Mouse (Mus musculus): ENCODE results near the gene Trim15.
A peak's percentile ranks its signal among the peaks of the same experiment; 100 is the strongest.
"Not testable (repeated sequence)": the region's sequence is repeated elsewhere in the genome, so short reads cannot be mapped to it uniquely, and the experiment has no call there.

Gene Trim15

DNA sequence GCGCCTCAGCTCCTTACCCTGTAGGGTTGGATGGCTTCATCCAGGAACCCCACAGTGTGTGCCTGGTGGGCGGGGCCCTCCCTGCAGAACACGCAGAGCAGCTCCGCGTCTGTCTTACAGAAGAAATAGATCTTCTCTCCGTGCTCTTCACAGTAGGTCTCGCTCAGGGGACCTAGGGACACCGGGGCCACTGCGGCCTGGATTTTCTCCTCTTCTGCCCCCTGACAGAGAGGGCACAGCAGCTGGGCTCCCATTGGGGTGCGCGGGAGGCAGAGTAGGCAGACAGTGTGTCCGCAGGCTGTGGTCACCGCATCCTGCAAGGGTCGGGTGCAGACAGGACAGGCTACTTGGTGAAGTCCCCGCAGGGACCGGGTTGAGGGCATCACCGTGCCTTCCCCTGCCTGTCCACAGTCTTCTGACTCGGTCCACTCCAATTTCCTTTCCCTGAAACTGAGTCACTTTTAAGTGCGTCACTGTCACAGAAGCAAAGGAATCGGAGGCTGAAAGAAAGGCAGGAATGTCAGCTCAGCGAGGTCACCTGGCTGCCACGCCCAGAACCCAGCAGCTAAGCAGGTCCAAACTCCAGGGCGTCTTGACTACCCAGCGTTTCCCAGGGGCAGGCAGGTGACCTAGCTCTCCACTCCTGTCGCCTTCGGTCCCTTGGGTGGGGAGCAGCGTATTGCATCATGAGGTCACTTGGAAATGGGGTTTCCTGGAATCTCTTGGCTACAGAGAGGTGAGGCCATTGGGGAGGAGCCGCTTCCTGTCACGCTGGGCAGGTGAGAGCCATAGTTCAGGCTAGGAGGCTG, at the start of gene Trim15:
Trim15 (minus strand) TSS at position 492 of the 809 bp plus-strand sequence.
- DNase-seq (ENCODE audit: low spot score in 2 of 2), result no peak

DNA sequence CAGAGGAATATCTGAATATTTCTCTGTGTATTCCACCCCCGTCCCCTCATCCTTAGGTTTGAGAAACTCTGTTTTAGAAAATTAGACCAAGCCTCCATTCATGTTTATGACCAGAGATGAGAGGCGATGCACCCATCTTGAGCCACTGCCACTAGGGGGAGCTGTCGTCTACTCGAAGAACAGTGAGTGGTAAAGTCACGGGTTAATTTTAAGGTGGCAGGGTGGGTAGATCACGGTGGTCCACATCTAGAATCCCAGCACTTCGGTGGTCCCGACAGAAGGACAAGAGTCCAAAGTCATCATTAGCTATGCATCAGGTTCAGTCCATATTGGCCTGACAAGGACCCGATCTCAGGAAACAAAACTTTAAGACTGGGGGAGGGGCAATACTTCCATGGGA, 48.1 kb upstream of the Trim15 start:
- DNase-seq (ENCODE audit: low spot score in 2 of 2), result peak; percentile 33 to 47

DNA sequence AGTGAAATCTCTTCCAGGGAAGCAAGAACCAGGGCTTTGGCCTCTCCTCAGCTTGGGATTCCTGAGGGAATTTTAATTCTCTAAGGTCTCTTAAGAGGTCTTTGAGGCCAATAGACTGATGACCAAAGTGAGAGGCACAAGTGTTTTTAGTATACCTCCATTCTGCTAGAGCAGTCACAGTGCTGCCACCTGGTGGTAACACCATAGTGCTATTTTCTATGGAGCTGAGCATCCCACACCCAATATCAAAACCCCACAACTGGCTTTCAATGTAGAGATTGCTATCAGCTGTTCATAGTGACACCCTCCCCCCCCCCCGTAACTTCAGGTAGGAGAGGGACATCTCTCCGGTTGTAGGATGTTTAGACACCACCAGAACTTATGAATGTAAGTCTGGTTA, 47.1 kb upstream of the Trim15 start:
- DNase-seq (ENCODE audit: low spot score in 2 of 2), result peak; percentile 64 to 65

DNA sequence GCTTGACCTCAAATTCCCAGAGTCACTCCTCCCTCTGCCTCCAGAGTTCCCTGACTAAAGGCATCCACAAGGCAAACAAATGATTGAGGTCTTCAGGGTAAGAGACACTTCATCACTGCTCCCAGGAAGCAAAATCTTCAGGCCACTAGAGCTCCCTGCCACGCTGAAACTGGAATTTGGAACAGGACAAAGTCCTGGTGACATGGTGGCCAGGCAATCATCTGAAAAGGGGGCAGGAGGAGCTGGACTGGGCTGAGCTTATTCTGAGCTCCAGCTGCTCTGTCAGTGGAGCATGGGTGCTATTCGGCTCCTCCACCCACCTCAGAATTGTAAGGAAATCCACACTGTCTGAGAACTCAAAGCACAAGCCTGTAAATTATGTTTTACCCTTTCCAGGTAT, 45.0 kb upstream of the Trim15 start:
- no peak for DNase-seq (ENCODE audit: low spot score in 2 of 2)

DNA sequence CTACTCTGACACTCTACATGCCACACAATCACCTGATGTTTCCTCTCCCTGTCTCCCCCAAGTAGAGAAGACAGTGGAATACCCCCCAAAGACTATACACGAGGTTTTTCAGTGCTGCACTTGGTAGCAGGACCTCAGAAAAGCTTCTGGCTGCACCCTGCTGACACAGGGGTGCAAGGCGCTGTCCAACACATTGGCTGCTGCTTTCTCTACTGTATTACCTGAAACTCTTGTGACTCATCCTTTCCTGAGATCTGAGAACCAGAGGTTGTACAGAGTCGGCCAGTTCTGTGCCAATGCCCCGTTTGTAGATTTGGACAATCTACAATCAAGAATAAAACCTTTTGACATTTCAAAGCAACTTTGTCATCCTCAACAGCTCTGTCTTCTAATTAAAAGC, 42.8 kb upstream of the Trim15 start:
- no peak for DNase-seq (ENCODE audit: low spot score in 2 of 2)

DNA sequence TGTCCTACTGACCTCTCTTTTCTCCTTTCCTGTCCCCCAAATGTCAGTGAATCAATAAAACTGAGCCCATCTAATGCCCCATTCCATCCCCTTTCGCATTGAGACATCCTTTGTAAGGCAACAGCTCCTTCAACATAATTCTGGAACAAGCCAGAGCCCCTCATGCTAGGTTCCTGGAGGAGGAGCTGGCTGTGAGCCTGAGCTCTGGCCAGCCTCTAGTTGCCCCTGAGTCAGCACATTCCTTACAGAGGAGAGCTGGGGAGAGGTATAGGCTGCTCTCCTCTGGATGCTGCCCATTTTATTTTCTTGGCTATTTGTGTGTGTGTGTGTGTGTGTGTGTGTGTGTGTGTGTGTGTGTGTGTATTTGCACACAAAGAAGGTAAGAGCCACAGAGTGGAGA, 41.2 kb upstream of the Trim15 start:
- DNase-seq (ENCODE audit: low spot score in 2 of 2), result no peak

DNA sequence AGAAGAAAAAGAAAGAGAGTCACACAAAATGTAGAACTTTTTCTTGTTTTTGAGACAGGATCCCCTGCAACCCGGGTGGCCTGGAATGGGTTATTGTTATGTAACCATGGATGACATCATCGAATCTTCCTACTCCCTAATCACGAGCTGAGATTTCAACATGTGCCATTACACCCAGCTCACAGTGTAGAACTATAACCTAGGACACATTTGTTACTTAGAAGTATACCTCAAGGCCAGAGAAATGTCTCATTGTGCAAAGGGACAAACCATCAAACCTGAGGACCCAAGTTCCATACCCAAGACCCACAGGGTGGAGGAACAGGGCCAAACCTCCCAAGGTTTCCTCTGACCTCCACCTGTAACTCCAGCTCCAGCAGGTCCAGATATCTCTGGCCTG, 36.6 kb upstream of the Trim15 start:
- no peak for DNase-seq (ENCODE audit: low spot score in 2 of 2)

DNA sequence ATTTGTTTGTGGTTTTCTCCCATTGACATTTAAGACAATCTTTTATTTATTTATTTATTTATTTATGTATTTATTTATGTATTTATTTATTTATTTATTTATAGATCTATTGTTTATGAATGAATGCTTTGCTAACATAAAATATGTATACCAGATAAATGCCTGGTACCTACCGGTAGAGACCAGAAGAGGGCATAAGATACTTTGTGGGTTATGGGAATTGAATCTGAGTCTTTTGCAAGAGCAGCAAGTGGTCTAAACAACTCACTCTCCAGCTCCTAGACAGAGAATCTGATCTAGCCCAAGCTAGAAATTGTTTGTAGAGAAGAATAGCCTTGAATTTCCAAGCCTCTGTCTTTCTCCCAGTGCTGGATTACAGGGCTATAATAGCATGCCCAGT, 33.7 kb upstream of the Trim15 start:
- no peak for DNase-seq (ENCODE audit: low spot score in 2 of 2)

DNA sequence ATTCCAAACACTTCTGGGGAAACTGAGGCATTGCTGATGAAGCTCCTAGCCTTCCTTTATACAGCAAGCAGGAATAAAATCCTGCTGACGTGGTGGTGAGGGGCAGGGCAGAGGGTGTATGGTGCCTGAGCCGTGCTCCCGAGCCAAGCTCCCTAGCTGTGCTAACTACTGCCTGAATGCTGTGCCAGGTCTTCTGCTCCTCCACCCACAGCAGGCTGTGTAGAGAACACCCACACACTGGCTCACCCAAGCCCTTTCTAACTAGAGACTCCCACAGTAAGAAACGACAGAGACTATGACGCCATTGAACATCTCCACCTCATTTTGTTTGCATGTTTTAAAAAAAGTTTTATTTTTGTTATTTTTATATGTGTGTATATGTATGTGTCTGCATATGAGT, 33.0 kb upstream of the Trim15 start:
- no peak for DNase-seq (ENCODE audit: low spot score in 2 of 2)

DNA sequence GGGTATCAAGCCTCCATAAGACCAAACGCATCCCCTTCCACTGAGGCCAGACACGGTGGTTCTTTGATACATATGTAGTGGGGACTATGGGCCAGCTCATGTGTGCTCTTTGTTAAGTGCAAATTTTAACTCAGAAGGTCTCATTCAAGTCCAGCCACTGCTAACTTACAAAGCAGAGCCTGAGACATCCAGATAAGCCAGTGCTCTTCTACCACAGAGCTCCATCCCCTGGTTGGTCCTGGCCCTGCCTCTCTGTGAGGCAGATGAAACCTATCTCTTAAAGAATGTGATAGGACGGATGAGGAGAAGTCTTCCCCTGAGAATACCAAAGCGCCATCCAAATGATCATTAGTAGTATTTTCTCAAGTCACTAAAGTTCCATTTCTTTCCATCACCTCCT, 32.4 kb upstream of the Trim15 start:
- no peak for DNase-seq (ENCODE audit: low spot score in 2 of 2)

DNA sequence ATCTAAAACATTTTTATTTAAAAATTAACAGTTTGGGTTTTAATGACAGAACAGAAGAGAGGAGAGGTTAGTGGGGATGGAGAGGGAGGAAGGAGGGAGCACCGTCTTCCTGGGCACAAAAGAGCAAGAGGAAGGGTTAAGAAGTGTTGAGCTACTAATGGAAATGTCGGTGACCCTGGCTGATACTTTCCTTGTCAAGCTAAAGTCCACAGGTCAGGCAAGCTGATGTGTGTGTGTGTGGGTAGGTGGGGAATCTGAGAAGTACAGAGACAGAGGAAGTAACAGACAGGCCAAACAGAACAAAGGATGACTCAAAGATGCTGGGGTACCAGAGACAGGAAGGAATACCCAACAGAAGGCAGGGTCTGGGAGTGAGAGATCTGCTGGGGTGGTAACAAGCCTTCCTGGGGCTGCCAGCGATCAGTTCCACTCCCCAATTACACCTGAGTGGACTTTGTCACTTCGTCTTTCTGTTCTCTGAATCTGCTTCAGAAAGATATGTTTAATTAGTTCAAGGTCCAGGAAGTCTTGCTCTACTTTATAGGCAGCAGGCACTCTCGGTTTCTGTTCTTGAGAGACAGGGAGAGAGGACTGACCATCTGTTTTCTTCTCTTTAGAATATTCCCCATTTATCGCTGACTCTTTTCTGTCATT, 30.7 kb upstream of the Trim15 start, which contains the start of gene Trim31:
Trim31 (plus strand) TSS at position 567 of the 654 bp plus-strand sequence.
- DNase-seq (ENCODE audit: low spot score in 2 of 2), result no peak

DNA sequence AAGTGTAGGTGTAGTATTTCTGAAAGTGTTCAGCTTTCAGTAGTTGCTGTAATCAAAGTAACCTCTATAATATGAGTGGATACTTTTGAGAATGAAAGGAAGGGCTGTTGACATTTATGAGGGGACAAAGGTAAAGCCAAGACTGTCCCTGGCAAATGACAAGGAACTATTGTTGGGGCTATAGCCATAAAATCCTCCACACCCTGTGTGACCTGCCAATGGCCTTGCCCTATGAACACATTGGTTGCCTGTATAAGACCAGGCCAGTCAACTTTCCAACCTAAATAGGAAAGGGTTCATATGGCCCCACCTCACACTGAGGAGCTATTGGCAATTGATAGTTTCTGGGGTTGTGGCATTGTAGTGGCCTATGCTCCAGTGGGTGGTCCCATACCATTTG, 30.1 kb upstream of the Trim15 start:
- DNase-seq (ENCODE audit: low spot score in 2 of 2), result no peak

DNA sequence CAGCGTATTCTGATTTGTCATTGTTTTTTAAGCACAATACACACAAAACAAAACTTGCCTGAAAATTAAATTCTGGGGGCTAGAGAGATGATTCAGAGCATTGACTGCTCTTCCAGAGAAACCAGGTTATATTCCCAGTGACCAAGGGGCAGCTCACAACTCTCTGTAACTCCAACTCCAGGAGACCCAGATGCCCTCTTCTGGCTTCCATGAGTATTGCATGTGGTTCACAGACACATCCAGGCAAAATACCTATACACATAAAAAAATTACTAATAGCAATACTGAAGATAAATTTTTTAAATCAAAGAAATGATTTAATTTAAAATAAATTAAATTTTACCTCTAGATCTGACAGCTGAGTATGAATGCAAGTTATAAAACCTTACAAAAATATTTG, 29.6 kb upstream of the Trim15 start:
- peak; percentile 18 to 21 for DNase-seq (ENCODE audit: low spot score in 2 of 2)

DNA sequence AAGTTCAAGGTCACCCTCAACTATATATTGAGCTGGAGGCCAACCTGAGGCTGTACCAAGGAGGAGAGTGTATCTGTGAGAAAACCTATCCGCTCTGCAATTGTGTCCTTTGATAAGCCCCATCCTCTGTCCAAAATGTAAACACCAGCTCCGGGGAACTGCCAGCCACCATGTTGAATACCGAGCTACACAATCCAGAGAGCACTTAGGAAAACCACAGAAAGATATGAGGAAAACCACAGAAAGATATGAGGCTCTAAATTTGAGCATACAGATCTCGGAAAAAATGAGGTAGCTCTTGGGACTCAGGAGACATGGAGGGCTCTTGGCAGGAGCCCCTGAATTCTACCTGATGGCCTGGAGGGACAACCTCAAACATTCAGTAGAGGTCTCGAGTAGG, 26.4 kb upstream of the Trim15 start:
- no peak for DNase-seq (ENCODE audit: low spot score in 2 of 2)

DNA sequence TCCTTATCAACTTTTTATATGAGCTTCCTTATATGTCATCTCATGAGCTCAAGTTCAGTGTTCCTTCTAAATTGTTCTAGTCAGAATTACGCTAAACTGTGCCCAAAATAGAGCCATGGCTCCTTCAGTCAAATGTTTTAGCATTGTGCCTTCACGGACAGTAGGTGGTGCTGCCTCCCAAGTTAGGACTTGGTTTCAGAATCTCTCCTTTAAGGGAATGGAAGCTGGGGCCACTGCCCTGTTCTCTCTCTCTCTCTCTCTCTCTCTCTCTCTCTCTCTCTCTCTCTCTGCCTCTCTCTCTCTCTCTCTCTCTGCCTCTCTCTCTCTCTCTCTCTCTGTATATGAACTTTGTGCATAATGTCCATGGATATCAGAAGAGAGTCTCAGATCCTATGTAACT, 25.4 kb upstream of the Trim15 start:
- DNase-seq (ENCODE audit: low spot score in 2 of 2), result peak in 1 of 2 experiments; percentile 27

DNA sequence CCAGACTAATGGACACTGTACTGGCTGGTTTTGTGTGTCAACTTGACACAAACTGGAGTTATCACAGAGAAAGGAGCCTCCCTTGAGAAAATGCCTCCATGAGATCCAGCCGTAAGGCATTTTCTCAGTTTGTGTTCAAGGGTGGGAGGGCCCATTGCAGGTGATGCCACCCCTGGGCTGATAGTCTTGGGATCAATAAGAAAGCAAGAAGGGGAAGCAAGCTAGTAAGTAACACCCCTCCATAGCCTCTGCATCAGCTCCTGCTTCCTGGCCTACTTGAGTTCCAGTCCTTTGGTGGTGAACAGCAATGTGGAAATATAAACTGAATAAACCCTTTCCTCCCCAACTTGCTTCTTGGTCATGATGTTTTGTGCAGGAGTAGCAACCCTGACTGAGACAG, 24.5 kb upstream of the Trim15 start:
- DNase-seq (ENCODE audit: low spot score in 2 of 2), result not testable (repeated sequence)

DNA sequence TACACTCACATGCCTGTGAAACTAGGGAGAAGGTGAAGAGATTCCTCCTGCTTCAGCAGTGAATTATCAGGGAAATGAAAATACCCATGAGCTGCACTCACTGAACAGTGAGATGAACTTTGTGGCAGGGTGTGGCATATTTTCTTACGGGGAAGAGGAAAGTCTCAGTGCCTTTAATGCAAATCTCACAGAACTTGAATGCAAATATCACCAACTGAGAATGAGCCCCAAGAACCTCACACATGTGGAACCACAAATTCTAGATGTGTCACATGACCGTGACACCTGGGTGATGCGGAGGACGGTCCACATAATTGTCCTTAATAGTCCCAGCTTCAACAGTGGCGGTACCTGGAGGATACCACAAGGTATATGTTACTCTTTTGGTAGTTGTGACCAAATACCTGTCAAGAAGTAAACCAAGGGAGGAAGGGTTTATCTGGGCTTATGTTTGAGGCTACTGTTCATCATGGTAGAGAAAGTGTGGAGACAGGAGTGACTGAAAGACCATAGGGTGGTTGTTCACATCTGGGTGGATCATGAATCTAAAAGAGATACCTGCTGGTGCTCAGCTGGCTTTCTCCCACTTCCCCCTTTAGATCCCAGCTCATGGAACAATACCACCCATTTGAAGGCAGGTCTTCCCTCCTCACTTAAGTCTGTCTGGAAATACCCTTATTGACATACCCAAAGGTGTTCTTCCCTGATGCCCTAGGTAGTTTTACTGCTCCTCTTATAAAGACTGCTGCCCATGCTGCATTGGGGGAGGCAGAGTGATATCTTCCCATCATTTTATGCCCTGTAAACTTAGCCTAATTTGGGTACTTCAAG, 23.3 kb upstream of the Trim15 start, which contains the start of gene Trim40:
Trim40 (minus strand) TSS at position 51 of the 831 bp plus-strand sequence.
- DNase-seq (ENCODE audit: low spot score in 2 of 2), result no peak

DNA sequence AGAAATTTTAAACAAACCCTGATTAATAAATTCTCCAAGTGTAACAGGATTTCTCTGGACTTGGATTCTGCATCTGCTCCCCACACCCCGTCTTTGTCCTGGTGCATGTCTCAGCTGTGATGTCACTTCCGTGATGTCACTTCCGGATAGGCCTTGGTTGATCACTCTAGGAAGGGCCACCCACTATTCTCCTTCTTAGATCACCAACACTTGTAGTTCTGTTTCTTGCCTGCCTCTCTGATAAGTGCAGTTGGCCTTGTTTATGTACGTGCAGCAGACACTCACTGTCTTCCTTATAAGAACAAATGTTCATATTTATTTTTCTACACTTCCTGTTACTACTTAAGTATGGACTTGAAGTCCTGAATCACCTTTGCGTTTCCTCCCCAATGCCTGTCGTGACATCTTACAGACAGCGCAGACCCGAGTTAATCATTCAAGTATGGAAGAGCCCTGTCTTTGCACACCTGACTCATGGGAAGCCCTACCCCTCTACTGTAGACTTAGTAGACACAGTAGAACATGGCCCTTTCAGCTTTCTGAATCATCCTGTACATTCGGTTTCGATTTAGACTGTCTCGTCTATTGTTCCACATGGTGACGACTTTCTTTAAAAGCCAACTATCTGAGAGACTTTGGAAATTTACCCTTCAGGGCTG, 18.3 kb upstream of the Trim15 start:
- DNase-seq (ENCODE audit: low spot score in 2 of 2), result no peak

DNA sequence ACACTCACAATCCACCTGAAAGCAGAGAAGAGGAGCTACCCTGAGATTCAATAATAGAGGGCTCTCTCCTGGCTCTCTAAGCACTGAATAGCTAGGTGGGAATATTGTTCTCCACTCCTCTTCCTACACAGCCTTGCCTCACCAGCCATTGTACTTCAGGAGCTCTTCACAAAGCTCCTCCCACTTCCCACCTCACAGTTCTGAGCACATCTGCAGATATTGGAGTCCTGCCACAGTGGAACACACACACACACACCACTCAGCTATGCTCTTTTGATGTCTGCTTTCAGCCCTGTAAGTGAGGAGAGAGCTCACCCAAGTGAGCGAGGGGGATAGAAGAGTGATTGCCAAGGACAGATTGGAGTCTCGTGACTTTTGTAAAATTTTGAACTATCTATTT, 16.3 kb upstream of the Trim15 start:
- no peak for DNase-seq (ENCODE audit: low spot score in 2 of 2)

DNA sequence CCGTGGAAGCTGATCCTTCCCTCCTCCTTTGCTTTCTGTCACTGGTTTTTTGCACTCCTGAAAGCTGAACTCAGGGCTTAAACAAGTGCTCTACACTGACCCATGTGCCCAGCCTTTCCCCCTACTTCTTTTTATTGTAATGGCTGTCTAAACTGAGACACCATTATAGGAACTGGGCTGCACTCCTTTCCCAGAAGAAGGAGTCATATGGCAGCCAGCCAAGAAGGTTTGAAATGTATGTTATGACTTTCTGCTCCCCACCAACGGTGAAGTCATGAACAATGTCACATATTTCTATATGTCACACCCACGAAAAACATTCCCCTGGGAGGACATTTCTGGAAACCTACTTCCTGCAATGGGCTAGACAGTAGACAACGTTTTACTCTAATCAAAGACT, 7.6 kb upstream of the Trim15 start:
- no peak for DNase-seq (ENCODE audit: low spot score in 2 of 2)

DNA sequence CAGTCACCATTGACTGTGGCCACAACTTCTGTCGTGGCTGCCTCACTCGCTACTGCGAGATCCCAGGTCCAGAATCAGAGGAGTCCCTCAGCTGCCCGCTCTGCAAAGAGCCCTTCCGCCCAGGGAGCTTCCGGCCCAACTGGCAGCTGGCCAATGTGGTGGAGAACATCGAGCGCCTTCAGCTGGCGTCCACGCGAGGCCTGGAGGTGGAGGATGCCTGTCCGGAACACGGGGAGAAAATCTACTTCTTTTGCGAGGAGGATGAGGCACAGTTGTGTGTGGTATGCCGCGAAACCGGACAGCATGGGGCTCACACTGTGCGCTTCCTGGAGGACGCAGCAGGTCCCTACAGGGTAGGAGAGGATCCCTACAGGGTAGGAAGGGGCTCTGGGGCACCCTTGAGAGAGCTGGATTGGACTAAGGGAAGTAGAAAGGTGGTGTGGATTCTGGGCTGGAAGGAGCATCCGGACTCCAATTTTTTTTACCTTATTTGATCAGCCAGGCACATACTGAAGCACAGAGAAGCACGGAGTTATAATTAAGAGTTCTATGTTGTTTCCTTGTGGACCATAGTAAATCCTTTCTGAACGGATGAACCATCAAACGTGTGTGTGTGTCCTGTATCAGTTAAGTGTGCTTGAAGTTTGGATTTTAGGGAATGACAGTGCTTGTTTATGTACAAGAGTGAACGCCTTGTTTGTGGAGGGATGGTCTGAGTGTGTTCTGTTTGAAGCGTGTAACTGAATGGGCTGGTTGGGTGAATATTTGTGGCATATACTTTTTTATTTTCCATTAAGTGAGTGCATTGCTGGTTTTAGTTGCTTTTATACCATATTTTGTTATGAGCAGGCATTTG, 3.2 kb upstream of the Trim15 start:
- DNase-seq (ENCODE audit: low spot score in 2 of 2), result no peak

All from urinary bladder, postnatal 36 days (tissue).